Mouse (Mus musculus) megakaryocyte progenitor cell, adult 5-6 weeks (primary cell): ENCODE results near the gene Tmem267. TPM values are rescaled to one million over a fixed set of nuclear protein-coding genes. Genes with fewer than 3 reads are reported as not detected.

Source experiments
- total RNA-seq, 2 experiments: library from RNA; stranded (forward) in 1 of 2; stranded (reverse) in 1 of 2; fragments of 157-497, 149-512 nt in 1 of 2; fragments of 200-1000 nt in 1 of 2; gene quantifications; 2 replicates each; pipeline versions ENCODE4 v1.2.3 to v1.2.4; 2015 to 2017

Gene Tmem267
- total RNA-seq, 2 experiments from 2014 or later = 3.4 to 14.5 TPM

Other genes starting within 250 kb of the Tmem267 start
- 72.0 and 80.2 TPM in 2 replicates for gene Paip1, start 59.4 kb upstream of the Tmem267 start, total RNA-seq (2015)
- gene Paip1, start 59.4 kb upstream of the Tmem267 start, total RNA-seq (2017) = 77.7 and 88.1 TPM in 2 replicates
- 57.9 and 62.6 TPM in 2 replicates for gene 4833420G17Rik, start 25.3 kb upstream of the Tmem267 start, total RNA-seq (2015)
- gene 4833420G17Rik, start 25.3 kb upstream of the Tmem267 start, total RNA-seq (2017) = 35.7 and 54.5 TPM in 2 replicates
- gene 3110070M22Rik, start 344 bp downstream of the Tmem267 start, total RNA-seq (2015) = 0.81 and 1.9 TPM in 2 replicates
- 1.00 and 1.1 TPM in 2 replicates for gene 3110070M22Rik, start 344 bp downstream of the Tmem267 start, total RNA-seq (2017)
- gene Ccl28, start 135.8 kb downstream of the Tmem267 start, total RNA-seq (2015) = 0.12 and 0.22 TPM in 2 replicates
- 0.27 and 0.67 TPM in 2 replicates for gene Ccl28, start 135.8 kb downstream of the Tmem267 start, total RNA-seq (2017)
- gene Hmgcs1, start 202.3 kb downstream of the Tmem267 start, total RNA-seq (2015) = 20.1 and 21.7 TPM in 2 replicates
- 26.5 and 34.3 TPM in 2 replicates for gene Hmgcs1, start 202.3 kb downstream of the Tmem267 start, total RNA-seq (2017)